Mouse (Mus musculus) forebrain, embryonic 16.5 days (tissue): Measurements from ENCODE around the gene Pex12. TPM values are rescaled to one million over a fixed set of nuclear protein-coding genes. Genes with fewer than 3 reads are reported as not detected.

ENCODE experiments used
- ATAC-seq: fragments of 200-750 bp; cut with Nextera tagmentation; 2 replicates; pipeline ENCODE4 v1.8.0; 2017; ENCODE audit warnings: mild to moderate bottlenecking, moderate library complexity
- H3K27ac ChIP-seq: fragments of 300-500 bp; sonication (generic); 2 replicates; pipeline ENCODE4 v1.5.1; 2014; ENCODE audit warnings: low read length, control low read depth
- H3K27me3 ChIP-seq: fragments of 300-500 bp; sonication (generic); replicated peaks from 2 replicates; pipeline ENCODE4 v1.6.1; 2014; ENCODE audit warnings: low read length; ENCODE audit not compliant: control insufficient read depth, insufficient read depth
- H3K36me3 ChIP-seq: fragments of 300-500 bp; sonication (generic); 2 replicates; pipeline ENCODE4 v1.6.1; 2014; ENCODE audit not compliant: control insufficient read depth, insufficient read depth
- H3K4me1 ChIP-seq: fragments of 300-500 bp; sonication (generic); replicated peaks from 2 replicates; pipeline ENCODE4 v1.6.1; 2014; ENCODE audit warnings: low read length; ENCODE audit not compliant: control insufficient read depth, insufficient read depth
- H3K4me2 ChIP-seq: fragments of 300-500 bp; sonication (generic); 2 replicates; pipeline ENCODE4 v1.6.1; 2014; ENCODE audit warnings: mild to moderate bottlenecking, low read length, control low read depth
- H3K4me3 ChIP-seq: fragments of 300-500 bp; sonication (generic); replicated peaks from 2 replicates; pipeline ENCODE4 v1.5.1; 2014; ENCODE audit warnings: mild to moderate bottlenecking, low read length, control low read depth
- H3K9ac ChIP-seq: fragments of 300-500 bp; sonication (generic); replicated peaks from 2 replicates; pipeline ENCODE4 v1.6.1; 2014; ENCODE audit warnings: low read depth, low read length, control low read depth
- H3K9me3 ChIP-seq: fragments of 300-500 bp; sonication (generic); 2 replicates; pipeline ENCODE4 v1.6.1; 2016; ENCODE audit warnings: low read length; ENCODE audit not compliant: control insufficient read depth
- WGBS: fragments of 180-500 bp; shearing (Covaris S2); extraction: QIAGEN DNeasy Blood & Tissue Kit; methylation state at CpG from one replicate; pipeline ENCODE4 v1.1.7; 2014; 5-methylcytosine and 5-hydroxymethylcytosine counted together
- polyA plus RNA-seq: library from polyadenylated mRNA; unstranded; fragments of >200 nt; fragmentation: Nextera tagmentation; extraction: Ambion mirVana; gene quantifications from 2 replicates; pipeline ENCODE4 v1.2.1, GENCODE M21; 2015

The Pex12 gene
- polyA plus RNA-seq, 1 experiment from 2014 or later: 19.1 TPM

DNA sequence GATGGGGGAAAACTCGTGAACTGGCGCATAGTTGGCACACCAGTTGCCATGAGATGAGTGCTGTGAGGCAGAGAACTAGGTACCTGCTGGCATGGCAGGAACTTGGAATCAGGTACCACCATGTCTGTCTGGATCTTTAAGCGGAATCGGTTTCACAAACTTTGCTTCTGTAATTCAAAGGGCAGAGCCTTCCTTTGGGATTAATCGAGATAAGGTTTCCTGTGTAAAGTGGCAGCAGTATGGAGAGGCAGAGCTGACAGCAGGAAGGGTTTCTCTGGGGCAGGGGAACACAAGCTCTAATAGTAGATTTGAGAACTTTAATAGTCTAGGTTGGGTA lies 10.2 kb downstream of the Pex12 start:
- Histone ChIP-seq H3K27ac (no peak overlapping the region), H3K4me1 (peaks cover 21% of the 10 kb centered on the region), H3K9ac (peak overlapping the region; percentile 78), H3K4me3 (peak overlapping the region; percentile 75), H3K9me3 (no peaks in the 10 kb centered on the region), H3K36me3 (peaks cover 8% of the 10 kb centered on the region; the same call in 1 of the 2 replicates), H3K27me3 (no peaks in the 10 kb centered on the region), H3K4me2 (peak overlapping the region; percentile 70)
- no peak for ATAC-seq
- 2% methylated on average over 5 of the region's 5 CpGs for WGBS

DNA sequence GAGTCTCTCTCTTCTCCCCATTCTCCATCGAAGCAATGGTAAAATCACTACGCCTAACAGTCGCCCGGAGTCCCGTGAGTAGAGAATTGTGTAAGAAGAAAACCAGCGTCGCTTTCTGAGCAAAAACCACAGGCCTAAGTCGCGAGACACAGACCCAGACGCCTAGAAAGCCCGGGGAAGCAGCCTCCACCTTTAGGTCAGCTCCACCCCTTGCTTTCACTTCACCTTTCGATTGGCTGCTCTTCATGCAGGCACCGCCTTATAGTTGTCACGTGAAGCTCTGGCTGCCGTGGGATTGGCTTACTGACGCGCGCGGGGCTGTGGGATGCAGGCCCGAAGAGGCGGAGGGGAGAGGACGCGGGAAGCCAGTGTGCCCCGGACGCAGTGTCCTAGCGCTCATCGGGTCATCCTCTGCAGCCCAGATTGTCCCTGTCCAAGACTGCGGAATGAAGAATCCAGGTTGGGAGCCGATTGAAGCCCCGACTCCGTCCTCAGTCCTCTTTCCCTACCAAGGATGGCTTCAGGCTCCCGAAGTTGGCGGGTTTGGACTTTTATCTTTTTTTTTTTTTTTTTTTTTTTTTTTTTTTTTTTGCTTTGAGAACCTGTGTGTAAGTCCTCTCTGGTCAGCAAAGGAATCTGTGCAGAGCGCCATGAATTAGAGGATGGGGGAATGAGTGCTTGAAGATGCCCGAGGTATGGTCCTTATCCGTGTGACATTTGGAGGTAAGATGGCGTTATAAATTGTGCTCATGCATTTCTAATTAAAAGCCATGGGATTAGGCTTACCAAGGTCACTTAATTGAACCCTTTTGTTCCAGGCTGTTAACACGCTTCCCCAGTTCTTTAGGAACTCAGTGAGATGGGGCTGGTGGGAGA lies 10.8 kb downstream of the Pex12 start:
- Histone ChIP-seq H3K27ac (peak overlapping the region; percentile 67), H3K4me3 (peak overlapping the region; percentile 75), H3K4me2 (peak overlapping the region; percentile 76), H3K9ac (peak overlapping the region; percentile 78), H3K4me1 (peaks cover 17% of the 10 kb centered on the region), H3K27me3 (no peaks in the 10 kb centered on the region), H3K36me3 (peaks cover 6% of the 10 kb centered on the region; the same call in 1 of the 2 replicates), H3K9me3 (no peaks in the 10 kb centered on the region)
- peak; percentile 100 for ATAC-seq
- WGBS: under 1% methylated on average over 38 of the region's 38 CpGs

DNA sequence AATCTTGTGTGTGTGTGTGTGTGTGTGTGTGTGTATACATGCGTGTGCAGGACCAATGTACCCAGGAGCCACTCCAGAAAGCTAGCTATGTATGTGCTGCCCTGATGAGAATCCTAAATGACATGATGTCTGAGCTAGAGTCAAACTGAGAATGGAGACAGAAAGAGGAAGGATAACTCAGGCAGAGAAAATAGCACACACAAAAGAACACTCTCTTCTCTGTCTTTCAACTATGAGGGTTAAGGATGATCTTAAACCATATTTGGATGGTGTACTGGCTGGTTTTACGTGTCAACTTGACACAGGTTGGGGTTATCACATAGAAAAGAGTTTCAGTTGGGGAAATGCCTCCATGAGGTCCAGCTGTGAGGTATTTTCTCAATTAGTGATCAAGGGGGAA lies 12.8 kb downstream of the Pex12 start:
- ATAC-seq: no peak
- WGBS: 80% methylated on average over 2 of the region's 2 CpGs

DNA sequence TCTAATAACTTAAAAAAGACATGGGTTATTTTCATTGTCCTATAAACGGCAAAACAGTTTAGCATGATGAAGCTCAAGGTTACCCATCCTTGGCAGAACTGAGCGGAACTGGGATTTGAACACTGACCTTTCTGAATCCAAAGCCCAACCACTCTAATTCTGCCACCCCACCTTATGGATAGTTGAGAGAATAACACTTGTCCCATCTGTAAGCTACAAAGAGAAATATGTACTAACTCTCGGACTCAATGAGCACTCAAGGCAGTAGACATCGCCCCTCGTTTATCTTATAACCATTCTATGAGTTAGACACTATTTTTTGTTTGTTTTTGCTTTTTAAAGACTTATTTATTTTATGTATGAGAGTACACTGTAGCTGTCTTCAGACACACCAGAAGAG lies 13.3 kb downstream of the Pex12 start:
- no peaks in the 10 kb centered on the region for H3K9me3 ChIP-seq
- H3K4me1 ChIP-seq: peaks cover 17% of the 10 kb centered on the region
- 92% methylated on average over 5 of the region's 5 CpGs for WGBS
- no peak overlapping the region for H3K27ac ChIP-seq
- H3K27me3 ChIP-seq: no peaks in the 10 kb centered on the region
- no peak for ATAC-seq
- no peaks in the 10 kb centered on the region for H3K36me3 ChIP-seq
- H3K4me3 ChIP-seq: no peak overlapping the region
- H3K4me2 ChIP-seq: no peak overlapping the region
- no peak overlapping the region for H3K9ac ChIP-seq

More for the DNA sequence above, 12.8 kb downstream of the Pex12 start:
- Histone ChIP-seq H3K9ac (no peak overlapping the region), H3K27ac (no peak overlapping the region), H3K36me3 (no peaks in the 10 kb centered on the region), H3K4me1 (peaks cover 17% of the 10 kb centered on the region), H3K27me3 (no peaks in the 10 kb centered on the region), H3K4me3 (no peak overlapping the region), H3K9me3 (no peaks in the 10 kb centered on the region), H3K4me2 (no peak overlapping the region)

DNA sequence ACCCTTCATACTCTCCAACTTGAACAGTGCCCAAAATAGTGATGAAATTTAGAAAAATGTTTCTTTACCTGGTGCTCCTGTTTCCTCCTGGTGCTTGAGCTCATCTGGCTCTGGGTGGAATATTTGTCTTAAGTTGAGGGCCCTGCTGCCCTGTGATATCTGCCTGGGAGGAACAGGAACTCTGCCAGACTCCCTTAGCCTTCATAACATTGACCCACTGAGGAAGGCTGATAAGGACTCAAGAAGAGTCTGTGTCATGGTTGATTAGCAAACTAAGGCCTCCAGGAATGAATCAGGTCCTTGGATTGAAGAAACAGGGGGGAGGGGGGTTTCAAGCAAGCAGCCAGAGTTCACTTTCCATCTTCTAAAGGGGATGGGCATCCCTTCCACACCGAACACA lies 15.8 kb downstream of the Pex12 start, which contains the start of gene Slfn14:
TSS of gene Slfn14 (minus strand) at position 161 of the 400 bp plus-strand sequence.
- Histone ChIP-seq H3K36me3 (no peaks in the 10 kb centered on the region), H3K4me1 (peaks cover 3% of the 10 kb centered on the region), H3K9me3 (no peaks in the 10 kb centered on the region), H3K4me3 (no peak within 1 kb of the TSS), H3K27me3 (no peaks in the 10 kb centered on the region), H3K27ac (no peak within 1 kb of the TSS), H3K9ac (no peak within 1 kb of the TSS), H3K4me2 (no peak within 1 kb of the TSS)
- 69% methylated on average over 1 of the region's 1 CpGs for whole genome bisulfite sequencing
- ATAC-seq: no peak

DNA sequence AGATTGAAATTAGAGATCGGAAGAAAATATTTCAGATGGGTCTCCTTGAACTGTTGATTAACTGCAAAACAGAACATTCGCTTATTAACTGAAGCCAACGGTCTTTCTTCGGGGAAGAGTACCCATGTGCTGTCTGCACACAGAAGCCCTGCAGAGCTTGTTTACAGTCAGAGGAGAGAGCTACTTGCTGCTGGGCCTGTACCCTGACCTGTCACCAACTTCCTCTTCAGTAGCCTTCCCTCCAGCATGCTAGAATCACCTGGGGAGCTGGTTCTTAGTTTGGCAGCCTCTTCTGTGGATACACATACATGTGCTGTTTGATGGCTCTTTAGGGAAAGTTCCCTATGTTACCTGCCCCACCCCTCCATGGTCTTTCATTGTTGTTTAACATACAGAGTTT lies 16.8 kb downstream of the Pex12 start:
- ATAC-seq: no peak
- H3K27me3 ChIP-seq: no peaks in the 10 kb centered on the region
- no peaks in the 10 kb centered on the region for H3K36me3 ChIP-seq
- no peak overlapping the region for H3K4me3 ChIP-seq
- H3K27ac ChIP-seq: no peak overlapping the region
- no peaks in the 10 kb centered on the region for H3K4me1 ChIP-seq
- 91% methylated on average over 4 of the region's 4 CpGs for WGBS
- H3K4me2 ChIP-seq: no peak overlapping the region
- no peaks in the 10 kb centered on the region for H3K9me3 ChIP-seq
- H3K9ac ChIP-seq: no peak overlapping the region

DNA sequence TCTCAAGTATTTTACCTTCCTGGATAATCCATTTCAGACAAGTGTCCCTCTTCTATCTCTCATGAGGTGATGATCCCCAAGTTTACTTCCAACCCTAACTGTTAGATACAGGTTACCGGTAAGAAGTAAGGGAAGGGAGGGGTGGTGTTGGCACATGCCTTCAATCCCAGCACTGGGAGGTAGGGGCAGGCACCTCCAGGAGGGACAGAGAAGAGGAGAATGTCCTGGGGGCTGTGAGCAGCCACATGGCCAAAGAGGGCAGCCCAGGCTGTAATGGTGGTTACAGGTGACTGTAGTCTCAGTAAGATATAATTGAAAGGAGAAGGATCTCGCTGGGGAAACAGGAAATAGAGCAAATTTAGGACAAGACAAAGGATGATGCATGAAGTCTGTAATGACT lies 20.3 kb downstream of the Pex12 start:
- Histone ChIP-seq H3K4me3 (no peak overlapping the region), H3K27ac (no peak overlapping the region)

DNA sequence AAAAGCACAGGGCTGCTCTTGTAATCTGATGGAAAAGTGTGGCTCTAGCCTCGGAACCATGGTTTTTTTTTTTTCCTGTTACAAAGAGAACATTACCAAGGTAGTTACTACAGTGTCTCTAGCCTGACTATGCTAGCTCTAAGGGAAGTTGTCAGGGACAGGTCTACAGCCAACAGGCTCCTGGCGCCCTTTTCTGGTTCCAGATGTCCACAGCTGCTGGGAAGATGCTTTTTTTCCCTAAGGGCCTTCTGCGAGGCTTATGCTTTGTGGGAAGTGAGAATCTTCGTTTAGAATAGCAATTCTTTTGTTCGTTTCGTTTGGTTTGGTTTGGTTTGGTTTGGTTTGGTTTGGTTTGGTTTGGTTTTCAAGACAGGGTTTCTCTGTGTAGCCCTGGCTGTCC lies 22.7 kb downstream of the Pex12 start:
- WGBS: 84% methylated on average over 6 of the region's 6 CpGs
- H3K4me3 ChIP-seq: no peak overlapping the region
- no peak for ATAC-seq
- no peak overlapping the region for H3K4me2 ChIP-seq
- no peak overlapping the region for H3K9ac ChIP-seq
- no peaks in the 10 kb centered on the region for H3K36me3 ChIP-seq
- no peak overlapping the region for H3K27ac ChIP-seq
- H3K9me3 ChIP-seq: no peaks in the 10 kb centered on the region
- no peaks in the 10 kb centered on the region for H3K4me1 ChIP-seq
- no peaks in the 10 kb centered on the region for H3K27me3 ChIP-seq

More for the DNA sequence above, 20.3 kb downstream of the Pex12 start:
- 54% methylated on average over 2 of the region's 2 CpGs for WGBS
- Histone ChIP-seq H3K9ac (no peak overlapping the region), H3K4me2 (no peak overlapping the region), H3K9me3 (no peaks in the 10 kb centered on the region), H3K27me3 (no peaks in the 10 kb centered on the region), H3K4me1 (no peaks in the 10 kb centered on the region), H3K36me3 (no peaks in the 10 kb centered on the region)
- ATAC-seq: no peak

DNA sequence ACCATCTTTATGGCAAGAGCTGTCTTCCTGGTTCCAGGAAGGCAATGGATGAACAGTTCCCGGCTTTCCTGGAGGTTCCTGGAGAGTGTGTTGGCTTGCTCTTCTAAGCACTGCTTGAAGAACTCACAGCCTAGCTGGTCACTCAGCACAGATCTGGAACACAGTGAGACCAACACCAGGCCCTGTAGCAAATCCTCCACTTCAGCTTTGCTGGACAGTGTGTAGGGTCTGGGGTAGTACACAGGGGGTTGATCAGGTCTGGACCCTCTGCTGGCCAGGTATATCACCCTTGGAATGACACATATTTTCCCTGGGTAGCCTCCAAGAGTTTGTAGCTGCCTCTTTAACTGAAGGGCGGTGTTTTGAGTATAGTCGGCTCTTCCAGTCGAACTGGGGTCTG lies 23.4 kb downstream of the Pex12 start:
- ATAC-seq: no peak
- H3K36me3 ChIP-seq: no peaks in the 10 kb centered on the region
- no peak overlapping the region for H3K4me3 ChIP-seq
- H3K4me1 ChIP-seq: no peaks in the 10 kb centered on the region
- H3K27me3 ChIP-seq: no peaks in the 10 kb centered on the region
- no peak overlapping the region for H3K9ac ChIP-seq
- H3K27ac ChIP-seq: no peak overlapping the region
- no peak overlapping the region for H3K4me2 ChIP-seq
- no peaks in the 10 kb centered on the region for H3K9me3 ChIP-seq
- 88% methylated on average over 4 of the region's 4 CpGs for WGBS
